Mouse (Mus musculus) hindbrain, embryonic 16.5 days (tissue): ENCODE measurements around the gene Emg1. TPM values are rescaled to one million over a fixed set of nuclear protein-coding genes. Genes with fewer than 3 reads are reported as not detected.

ENCODE experiments used
- ATAC-seq: fragments of 200-750 bp; cut with Nextera tagmentation; 2 replicates; pipeline ENCODE4 v1.8.0; 2017; ENCODE audit warnings: moderate TSS enrichment, moderate library complexity
- H3K27ac ChIP-seq: fragments of 300-500 bp; sonication (generic); 2 replicates; pipeline ENCODE4 v1.5.1; 2014; ENCODE audit warnings: low read depth, mild to moderate bottlenecking, control low read depth, low read length, moderate library complexity
- H3K27me3 ChIP-seq: fragments of 300-500 bp; sonication (generic); replicated peaks from 2 replicates; pipeline ENCODE4 v1.6.1; 2014; ENCODE audit warnings: low read length; ENCODE audit not compliant: control insufficient read depth, insufficient read depth
- H3K36me3 ChIP-seq: fragments of 300-500 bp; sonication (generic); 2 replicates; pipeline ENCODE4 v1.6.1; 2014; ENCODE audit warnings: mild to moderate bottlenecking, low read length, moderate library complexity, mixed read lengths; ENCODE audit not compliant: control insufficient read depth, insufficient read depth
- H3K4me1 ChIP-seq: fragments of 300-500 bp; sonication (generic); 2 replicates; pipeline ENCODE4 v1.6.1; 2014; ENCODE audit warnings: low read depth, low read length; ENCODE audit not compliant: control insufficient read depth, insufficient read depth
- H3K4me2 ChIP-seq: fragments of 300-500 bp; sonication (generic); 2 replicates; pipeline ENCODE4 v1.6.1; 2014; ENCODE audit warnings: mild to moderate bottlenecking, low read length, control low read depth, moderate library complexity
- H3K4me3 ChIP-seq: fragments of 300-500 bp; sonication (generic); 2 replicates; pipeline ENCODE4 v1.5.1; 2014; ENCODE audit warnings: mild to moderate bottlenecking, low read length, control low read depth, moderate library complexity
- H3K9ac ChIP-seq: fragments of 300-500 bp; sonication (generic); 2 replicates; pipeline ENCODE4 v1.6.1; 2014; ENCODE audit warnings: low read depth, mild to moderate bottlenecking, control low read depth, low read length, moderate library complexity
- H3K9me3 ChIP-seq: fragments of 300-500 bp; sonication (generic); 2 replicates; pipeline ENCODE4 v1.6.1; 2014; ENCODE audit warnings: mild to moderate bottlenecking, low read length, moderate library complexity; ENCODE audit not compliant: control insufficient read depth
- WGBS: fragments of 180-500 bp; shearing (Covaris S2); extraction: QIAGEN DNeasy Blood & Tissue Kit; methylation state at CpG from one replicate; pipeline ENCODE4 v1.1.7; 2014; 5-methylcytosine and 5-hydroxymethylcytosine counted together
- polyA plus RNA-seq: library from polyadenylated mRNA; unstranded; fragments of >200 nt; fragmentation: Nextera tagmentation; extraction: Ambion mirVana; gene quantifications from 2 replicates; pipeline ENCODE4 v1.2.1, GENCODE M21; 2015

Emg1 gene
- polyA plus RNA-seq, 1 experiment from 2014 or later = 108 TPM

GRCm38 (mm10) chr6:124676171-124676570 lies 35.8 kb downstream of the Emg1 start:
- no peak overlapping the region for H3K27ac ChIP-seq
- H3K36me3 ChIP-seq = no peaks in the 10 kb centered on the region
- H3K27me3 ChIP-seq = no peaks in the 10 kb centered on the region
- H3K4me3 ChIP-seq = no peak overlapping the region
- no peak overlapping the region for H3K4me2 ChIP-seq
- H3K4me1 ChIP-seq = no peaks in the 10 kb centered on the region
- WGBS = 85% methylated on average over 6 of the region's 6 CpGs
- H3K9ac ChIP-seq = no peak overlapping the region
- ATAC-seq = no peak
- no peaks in the 10 kb centered on the region for H3K9me3 ChIP-seq

GRCm38 (mm10) chr6:124674591-124674990 lies 37.4 kb downstream of the Emg1 start:
- Histone ChIP-seq H3K27me3 (no peaks in the 10 kb centered on the region), H3K27ac (no peak overlapping the region), H3K4me1 (no peaks in the 10 kb centered on the region), H3K9me3 (no peaks in the 10 kb centered on the region), H3K4me2 (no peak overlapping the region), H3K9ac (no peak overlapping the region), H3K36me3 (no peaks in the 10 kb centered on the region), H3K4me3 (no peak overlapping the region)
- ATAC-seq = no peak
- 99% methylated on average over 7 of the region's 7 CpGs for WGBS

GRCm38 (mm10) chr6:124673619-124674018 lies 38.4 kb downstream of the Emg1 start:
- no peak overlapping the region for H3K27ac ChIP-seq
- H3K4me1 ChIP-seq = no peaks in the 10 kb centered on the region
- no peaks in the 10 kb centered on the region for H3K27me3 ChIP-seq
- H3K4me3 ChIP-seq = no peak overlapping the region
- no peaks in the 10 kb centered on the region for H3K9me3 ChIP-seq
- no peak for ATAC-seq
- 81% methylated on average over 9 of the region's 9 CpGs for WGBS
- H3K9ac ChIP-seq = no peak overlapping the region
- no peaks in the 10 kb centered on the region for H3K36me3 ChIP-seq
- no peak overlapping the region for H3K4me2 ChIP-seq

GRCm38 (mm10) chr6:124672100-124672499 lies 39.9 kb downstream of the Emg1 start:
- H3K4me1 ChIP-seq = no peaks in the 10 kb centered on the region
- no peaks in the 10 kb centered on the region for H3K27me3 ChIP-seq
- H3K9me3 ChIP-seq = no peaks in the 10 kb centered on the region
- no peak overlapping the region for H3K4me2 ChIP-seq
- no peak overlapping the region for H3K4me3 ChIP-seq
- H3K36me3 ChIP-seq = no peaks in the 10 kb centered on the region
- H3K27ac ChIP-seq = no peak overlapping the region
- 82% methylated on average over 6 of the region's 6 CpGs for WGBS
- no peak for ATAC-seq
- no peak overlapping the region for H3K9ac ChIP-seq

- H3K4me3 ChIP-seq = no peak overlapping the region
- no peak for ATAC-seq
- no peak overlapping the region for H3K9ac ChIP-seq
- WGBS = 93% methylated on average over 7 of the region's 7 CpGs
- no peaks in the 10 kb centered on the region for H3K4me1 ChIP-seq
- no peaks in the 10 kb centered on the region for H3K36me3 ChIP-seq
- no peak overlapping the region for H3K27ac ChIP-seq
- no peaks in the 10 kb centered on the region for H3K9me3 ChIP-seq
- H3K27me3 ChIP-seq = no peaks in the 10 kb centered on the region
- H3K4me2 ChIP-seq = no peak overlapping the region
Observed at GRCm38 (mm10) chr6:124670281-124670900, 41.6 kb downstream of the Emg1 start.

- Histone ChIP-seq H3K4me1 (no peaks in the 10 kb centered on the region), H3K9me3 (no peaks in the 10 kb centered on the region), H3K9ac (no peak overlapping the region), H3K4me2 (no peak overlapping the region), H3K4me3 (no peak overlapping the region), H3K36me3 (no peaks in the 10 kb centered on the region), H3K27me3 (no peaks in the 10 kb centered on the region), H3K27ac (no peak overlapping the region)
- no peak for ATAC-seq
- WGBS = 95% methylated on average over 11 of the region's 11 CpGs
Observed at GRCm38 (mm10) chr6:124669234-124669859, 42.6 kb downstream of the Emg1 start.

- no peaks in the 10 kb centered on the region for H3K36me3 ChIP-seq
- no peak for ATAC-seq
- H3K27me3 ChIP-seq = no peaks in the 10 kb centered on the region
- 94% methylated on average over 10 of the region's 10 CpGs for WGBS
- no peak overlapping the region for H3K27ac ChIP-seq
- no peaks in the 10 kb centered on the region for H3K9me3 ChIP-seq
- peaks cover 13% of the 10 kb centered on the region for H3K4me1 ChIP-seq
- H3K4me3 ChIP-seq = no peak overlapping the region
- no peak overlapping the region for H3K4me2 ChIP-seq
- no peak overlapping the region for H3K9ac ChIP-seq
Observed at GRCm38 (mm10) chr6:124665011-124665410, 47.0 kb downstream of the Emg1 start.

GRCm38 (mm10) chr6:124664256-124664655 lies 47.7 kb downstream of the Emg1 start:
- no peak overlapping the region for H3K9ac ChIP-seq
- H3K4me2 ChIP-seq = peak overlapping the region; percentile 75
- H3K36me3 ChIP-seq = no peaks in the 10 kb centered on the region
- ATAC-seq = no peak
- no peak overlapping the region for H3K27ac ChIP-seq
- H3K9me3 ChIP-seq = no peaks in the 10 kb centered on the region
- no peaks in the 10 kb centered on the region for H3K27me3 ChIP-seq
- H3K4me3 ChIP-seq = no peak overlapping the region
- peaks cover 13% of the 10 kb centered on the region for H3K4me1 ChIP-seq
- 81% methylated on average over 7 of the region's 7 CpGs for WGBS

- Histone ChIP-seq H3K27ac (peak overlapping the region; percentile 74; the same call in 1 of the 2 replicates), H3K4me3 (peak overlapping the region; percentile 57), H3K4me1 (peaks cover 13% of the 10 kb centered on the region), H3K9me3 (no peaks in the 10 kb centered on the region), H3K36me3 (no peaks in the 10 kb centered on the region), H3K27me3 (no peaks in the 10 kb centered on the region), H3K9ac (peak overlapping the region; percentile 71), H3K4me2 (peak overlapping the region; percentile 75)
- no peak for ATAC-seq
- 18% methylated on average over 13 of the region's 13 CpGs for WGBS
Observed at GRCm38 (mm10) chr6:124663424-124663795, 48.6 kb downstream of the Emg1 start.
